21 mouse cellular contexts compared by ENCODE assay signal in genomic region chr17:10393766-10394165, GRCm38 (mm10).
DNase-seq lines count a peak whose midpoint lies in the region; ATAC-seq and TF ChIP-seq lines count a peak whose summit lies in the region.
"Had no signal": no experiment of that assay in that cellular context is flagged by ENCODE, and none has a peak within 500 bp of the region (broad histone marks: within the 10 kb centered on the region; RNA-seq: fewer than 3 reads in every experiment).

No protein-coding gene starts in this region.

- peak overlapping the region; percentile 32 for H3K9ac ChIP-seq in heart, embryonic 14.5 days (ENCODE audit: low read length)
- 0 out of 2 replicates have a peak overlapping the region, but pooled peaks have one; percentile 0 for H3K9ac ChIP-seq in limb, embryonic 14.5 days (ENCODE audit: low read depth, low read length, severe bottlenecking)
- H3K9ac ChIP-seq in hindbrain, embryonic 15.5 days, result no peak overlapping the region
- H3K9ac ChIP-seq in midbrain, postnatal 0 days (replicated peaks; ENCODE audit: low read length, poor library complexity, severe bottlenecking), result no peak overlapping the region
- H3K9ac ChIP-seq: liver, embryonic 12.5 days; lung, embryonic 14.5 days; neural tube, embryonic 12.5 days had no signal

- no peak overlapping the region for H3K4me3 ChIP-seq in heart, embryonic 14.5 days (ENCODE audit: control insufficient read depth in 1 of 2, insufficient read depth in 1 of 2, low read depth in 1 of 2, low read length in 2 of 2)
- no peak overlapping the region for H3K4me3 ChIP-seq in limb, embryonic 14.5 days (replicated peaks; ENCODE audit: low read length)
- no peak overlapping the region for H3K4me3 ChIP-seq in limb, embryonic 10.5 days
- no peak overlapping the region for H3K4me3 ChIP-seq in hindbrain, embryonic 15.5 days
- no peak overlapping the region for H3K4me3 ChIP-seq in midbrain, postnatal 0 days (ENCODE audit: low read depth, low read length)
- H3K4me3 ChIP-seq: liver, embryonic 12.5 days; neural tube, embryonic 12.5 days had no signal

- TF ChIP-seq POLR2A in limb, embryonic 14.5 days (IDR thresholded peaks at IDR 0.05; ENCODE audit: borderline replicate concordance, extremely low read depth, insufficient read depth, insufficient read length), result no peak

- no peak for TF ChIP-seq CTCF in midbrain, postnatal 0 days (IDR thresholded peaks at IDR 0.05)

- H3K36me3 ChIP-seq in heart, embryonic 14.5 days (ENCODE audit: control insufficient read depth, insufficient read depth, low read length), result no peaks in the 10 kb centered on the region
- H3K36me3 ChIP-seq in limb, embryonic 14.5 days (ENCODE audit: control insufficient read depth, insufficient read depth, low read length), result no peaks in the 10 kb centered on the region
- H3K36me3 ChIP-seq in limb, embryonic 10.5 days, result no peaks in the 10 kb centered on the region
- no peaks in the 10 kb centered on the region for H3K36me3 ChIP-seq in hindbrain, embryonic 15.5 days
- H3K36me3 ChIP-seq in midbrain, postnatal 0 days (ENCODE audit: insufficient read depth, low read length), result no peaks in the 10 kb centered on the region
- H3K36me3 ChIP-seq: liver, embryonic 12.5 days; neural tube, embryonic 12.5 days had no signal

- no peak overlapping the region for H3K4me2 ChIP-seq in heart, embryonic 14.5 days (ENCODE audit: low read length)
- no peak overlapping the region for H3K4me2 ChIP-seq in limb, embryonic 14.5 days (replicated peaks; ENCODE audit: low read depth, low read length, severe bottlenecking)
- H3K4me2 ChIP-seq in hindbrain, embryonic 15.5 days, result no peak overlapping the region
- H3K4me2 ChIP-seq in midbrain, postnatal 0 days (ENCODE audit: low read depth, low read length, poor library complexity, severe bottlenecking), result no peak overlapping the region
- H3K4me2 ChIP-seq: liver, embryonic 12.5 days; lung, embryonic 14.5 days; neural tube, embryonic 12.5 days had no signal

- H3K27me3 ChIP-seq in heart, embryonic 14.5 days (ENCODE audit: control insufficient read depth, insufficient read depth, low read length), result no peaks in the 10 kb centered on the region
- no peaks in the 10 kb centered on the region for H3K27me3 ChIP-seq in limb, embryonic 14.5 days (ENCODE audit: control insufficient read depth, insufficient read depth, low read length)
- no peaks in the 10 kb centered on the region for H3K27me3 ChIP-seq in limb, embryonic 10.5 days (ENCODE audit: low read depth, poor library complexity, severe bottlenecking)
- H3K27me3 ChIP-seq in hindbrain, embryonic 15.5 days, result no peaks in the 10 kb centered on the region
- no peaks in the 10 kb centered on the region for H3K27me3 ChIP-seq in midbrain, postnatal 0 days (ENCODE audit: insufficient read depth, low read length)
- H3K27me3 ChIP-seq: liver, embryonic 12.5 days; neural tube, embryonic 12.5 days had no signal

- DNase-seq in heart, adult 8-10 months (ENCODE audit: low spot score), result no peak
- no peak for DNase-seq in limb, embryonic 14.5 days (ENCODE audit: low spot score)
- no peak for DNase-seq in limb, embryonic 10.5 days (ENCODE audit: low spot score)
- DNase-seq in midbrain, postnatal 0 days (ENCODE audit: low spot score), result no peak
- no peak for DNase-seq in ovary, adult 18-20 months (ENCODE audit: low spot score)
- DNase-seq: adrenal gland, postnatal 36 days; cerebellum, adult 9-10 months; gastrocnemius, postnatal 25 days; kidney, adult 2 months; kidney, postnatal 36 days; left cerebral cortex, postnatal 4 days; lung, embryonic 14.5 days; lung, postnatal 4 days; retina, postnatal 1 day; right cerebral cortex, postnatal 4 days; thymus, postnatal 4 days had no signal

- no peak for ATAC-seq in heart, embryonic 14.5 days (ENCODE audit: insufficient number of reproducible peaks, insufficient read depth, low FRiP score, low read depth)
- ATAC-seq in limb, embryonic 14.5 days (ENCODE audit: low FRiP score, low read depth), result no peak
- no peak for ATAC-seq in hindbrain, embryonic 15.5 days (ENCODE audit: low FRiP score, low read depth)
- ATAC-seq in midbrain, postnatal 0 days (ENCODE audit: low FRiP score), result no peak
- ATAC-seq in inflammation-experienced regulatory T-cells, adult 6 months, result no peak
- ATAC-seq: liver, embryonic 12.5 days had no signal

- no peaks in the 10 kb centered on the region for H3K9me3 ChIP-seq in heart, embryonic 14.5 days (ENCODE audit: control insufficient read depth, low read length)
- no peaks in the 10 kb centered on the region for H3K9me3 ChIP-seq in limb, embryonic 14.5 days (ENCODE audit: control insufficient read depth, low read length)
- H3K9me3 ChIP-seq in limb, embryonic 10.5 days (replicated peaks), result no peaks in the 10 kb centered on the region
- H3K9me3 ChIP-seq in hindbrain, embryonic 15.5 days, result no peaks in the 10 kb centered on the region
- no peaks in the 10 kb centered on the region for H3K9me3 ChIP-seq in midbrain, postnatal 0 days (ENCODE audit: low read length)
- H3K9me3 ChIP-seq: liver, embryonic 12.5 days; neural tube, embryonic 12.5 days had no signal

- peak overlapping the region in 1 of 2 experiments; percentile 45; a peak in 1 of 4 replicates for H3K27ac ChIP-seq in heart, embryonic 14.5 days (replicated peaks in 1 of 2; ENCODE audit: control insufficient read depth in 1 of 2, insufficient read depth in 1 of 2, low read depth in 2 of 2, low read length in 2 of 2)
- H3K27ac ChIP-seq in limb, embryonic 14.5 days (replicated peaks; ENCODE audit: low read depth, low read length), result no peak overlapping the region
- H3K27ac ChIP-seq in limb, embryonic 10.5 days, result no peak overlapping the region
- H3K27ac ChIP-seq in hindbrain, embryonic 15.5 days (replicated peaks), result peak overlapping the region; percentile 81
- peak overlapping the region; percentile 59 for H3K27ac ChIP-seq in midbrain, postnatal 0 days (ENCODE audit: low read depth, low read length)
- H3K27ac ChIP-seq: liver, embryonic 12.5 days; neural tube, embryonic 12.5 days had no signal

- peaks cover 57 to 70% of the 10 kb centered on the region in 2 experiments for H3K4me1 ChIP-seq in heart, embryonic 14.5 days (ENCODE audit: control insufficient read depth in 2 of 2, insufficient read depth in 2 of 2, low read length in 2 of 2)
- peaks cover 29% of the 10 kb centered on the region for H3K4me1 ChIP-seq in limb, embryonic 14.5 days (ENCODE audit: control insufficient read depth, insufficient read depth, low read length)
- peaks cover 46% of the 10 kb centered on the region for H3K4me1 ChIP-seq in limb, embryonic 10.5 days
- H3K4me1 ChIP-seq in hindbrain, embryonic 15.5 days (replicated peaks), result peaks cover 31% of the 10 kb centered on the region
- H3K4me1 ChIP-seq in midbrain, postnatal 0 days (ENCODE audit: insufficient read depth, low read length), result peaks cover 8% of the 10 kb centered on the region

- 58% methylated on average over 4 of the region's 4 CpGs for WGBS in heart, embryonic 14.5 days
- 76% methylated on average over 4 of the region's 4 CpGs for WGBS in limb, embryonic 14.5 days
- WGBS in limb, embryonic 10.5 days, result 77% methylated on average over 4 of the region's 4 CpGs
- WGBS in hindbrain, embryonic 15.5 days, result 83% methylated on average over 4 of the region's 4 CpGs
- 70% methylated on average over 4 of the region's 4 CpGs for WGBS in midbrain, postnatal 0 days

Comparison
In these comparisons a context has a peak if more than half of its experiments do, and no peak if none do; other contexts are left out.
1. H3K27ac ChIP-seq: peak in hindbrain, embryonic 15.5 days (single experiment) and midbrain, postnatal 0 days (single experiment); none in limb, embryonic 14.5 days (single experiment) and limb, embryonic 10.5 days (single experiment).
2. H3K9ac ChIP-seq: peak in heart, embryonic 14.5 days (single experiment) and limb, embryonic 14.5 days (single experiment); none in hindbrain, embryonic 15.5 days (single experiment) and midbrain, postnatal 0 days (single experiment).